Mouse (Mus musculus) kidney, embryonic 14.5 days (tissue): Measurements from ENCODE around the gene Cap2. TPM values are rescaled to one million over a fixed set of nuclear protein-coding genes. Genes with fewer than 3 reads are reported as not detected.

Experiments
- ATAC-seq: fragments of 200-750 bp; cut with Nextera tagmentation; 2 replicates; pipeline ENCODE4 v1.8.0; 2017; ENCODE audit warnings: moderate number of reproducible peaks, mild to moderate bottlenecking, moderate TSS enrichment, moderate library complexity; ENCODE audit not compliant: low FRiP score, low TSS enrichment
- H3K27ac ChIP-seq: fragments of 300-500 bp; sonication (generic); 2 replicates; pipeline ENCODE4 v1.5.1; 2014; ENCODE audit warnings: low read depth, mild to moderate bottlenecking, low read length, moderate library complexity, mixed read lengths
- H3K27me3 ChIP-seq: fragments of 300-500 bp; sonication (generic); 2 replicates; pipeline ENCODE4 v1.6.1; 2014; ENCODE audit warnings: mild to moderate bottlenecking, low read length; ENCODE audit not compliant: control insufficient read depth, insufficient read depth
- H3K36me3 ChIP-seq: fragments of 300-500 bp; sonication (generic); 2 replicates; pipeline ENCODE4 v1.6.1; 2014; ENCODE audit warnings: low read length, mixed read lengths; ENCODE audit not compliant: control insufficient read depth, insufficient read depth
- H3K4me1 ChIP-seq: fragments of 300-500 bp; sonication (generic); 2 replicates; pipeline ENCODE4 v1.6.1; 2014; ENCODE audit warnings: low read length, mixed read lengths; ENCODE audit not compliant: control insufficient read depth, insufficient read depth
- H3K4me2 ChIP-seq: fragments of 300-500 bp; sonication (generic); replicated peaks from 2 replicates; pipeline ENCODE4 v1.6.1; 2014; ENCODE audit warnings: low read depth, mild to moderate bottlenecking, low read length
- H3K4me3 ChIP-seq: fragments of 300-500 bp; sonication (generic); 2 replicates; pipeline ENCODE4 v1.5.1; 2014; ENCODE audit warnings: mild to moderate bottlenecking, low read length
- H3K9ac ChIP-seq: fragments of 300-500 bp; sonication (generic); 2 replicates; pipeline ENCODE4 v1.6.1; 2014; ENCODE audit warnings: low read depth, mild to moderate bottlenecking, low read length, moderate library complexity
- H3K9me3 ChIP-seq: fragments of 300-500 bp; sonication (generic); 2 replicates; pipeline ENCODE4 v1.6.1; 2016; ENCODE audit warnings: low read length; ENCODE audit not compliant: control insufficient read depth
- WGBS: fragments of 180-500 bp; shearing (Covaris S2); extraction: QIAGEN DNeasy Blood & Tissue Kit; methylation state at CpG from one replicate; pipeline ENCODE4 v1.1.7; 2014; 5-methylcytosine and 5-hydroxymethylcytosine counted together
- polyA plus RNA-seq: library from polyadenylated mRNA; unstranded; fragments of >200 nt; fragmentation: Nextera tagmentation; extraction: Ambion mirVana; gene quantifications from 2 replicates; pipeline ENCODE4 v1.2.1, GENCODE M21; 2014

Gene Cap2
- polyA plus RNA-seq, 1 experiment from 2014 or later, result 8.9 TPM

GRCm38 (mm10) chr13:46565913-46566312 is 64.3 kb downstream of the Cap2 start:
- H3K9ac ChIP-seq, result no peak overlapping the region
- ATAC-seq, result no peak

GRCm38 (mm10) chr13:46569469-46569868 is 67.8 kb downstream of the Cap2 start:
- Histone ChIP-seq H3K9me3 (no peaks in the 10 kb centered on the region), H3K9ac (no peak overlapping the region), H3K4me2 (no peak overlapping the region), H3K4me3 (no peak overlapping the region), H3K27ac (no peak overlapping the region), H3K27me3 (no peaks in the 10 kb centered on the region), H3K36me3 (no peaks in the 10 kb centered on the region), H3K4me1 (peaks cover 12% of the 10 kb centered on the region; the same call in 1 of the 2 replicates)
- ATAC-seq, result no peak
- 75% methylated on average over 8 of the region's 8 CpGs for WGBS

More at GRCm38 (mm10) chr13:46565913-46566312, 64.3 kb downstream of the Cap2 start:
- H3K4me2 ChIP-seq, result no peak overlapping the region
- H3K27ac ChIP-seq, result no peak overlapping the region
- H3K4me1 ChIP-seq, result 0 out of 2 replicates have a peak, but pooled peaks cover under 1% of the 10 kb centered on the region
- no peaks in the 10 kb centered on the region for H3K9me3 ChIP-seq
- no peaks in the 10 kb centered on the region for H3K36me3 ChIP-seq
- H3K27me3 ChIP-seq, result no peaks in the 10 kb centered on the region
- WGBS, result 86% methylated on average over 5 of the region's 5 CpGs
- H3K4me3 ChIP-seq, result no peak overlapping the region

- ATAC-seq, result 0 out of 2 replicates have a peak, but pooled peaks have one; percentile 39
- Histone ChIP-seq H3K27ac (no peak overlapping the region; the same call in 1 of the 2 replicates), H3K9ac (no peak overlapping the region)
Measured at GRCm38 (mm10) chr13:46571141-46571592, 69.5 kb downstream of the Cap2 start.

GRCm38 (mm10) chr13:46571961-46572647 is 70.5 kb downstream of the Cap2 start:
- H3K27ac ChIP-seq, result no peak overlapping the region
- ATAC-seq, result no peak
- H3K27me3 ChIP-seq, result no peaks in the 10 kb centered on the region
- H3K4me2 ChIP-seq, result peak overlapping the region; percentile 12; the same call in 1 of the 2 replicates
- H3K9ac ChIP-seq, result no peak overlapping the region
- no peaks in the 10 kb centered on the region for H3K36me3 ChIP-seq
- H3K4me3 ChIP-seq, result no peak overlapping the region
- WGBS, result 52% methylated on average over 11 of the region's 11 CpGs
- H3K4me1 ChIP-seq, result peaks cover 12% of the 10 kb centered on the region; the same call in 1 of the 2 replicates
- no peaks in the 10 kb centered on the region for H3K9me3 ChIP-seq

More at GRCm38 (mm10) chr13:46571141-46571592, 69.5 kb downstream of the Cap2 start:
- 20% methylated on average over 12 of the region's 12 CpGs for WGBS
- H3K27me3 ChIP-seq, result no peaks in the 10 kb centered on the region
- H3K4me1 ChIP-seq, result peaks cover 12% of the 10 kb centered on the region; the same call in 1 of the 2 replicates
- H3K4me3 ChIP-seq, result no peak overlapping the region
- no peaks in the 10 kb centered on the region for H3K9me3 ChIP-seq
- no peaks in the 10 kb centered on the region for H3K36me3 ChIP-seq
- no peak overlapping the region for H3K4me2 ChIP-seq

GRCm38 (mm10) chr13:46572648-46573163 is 71.1 kb downstream of the Cap2 start:
- H3K9ac ChIP-seq, result no peak overlapping the region
- no peaks in the 10 kb centered on the region for H3K27me3 ChIP-seq
- peaks cover 12% of the 10 kb centered on the region; the same call in 1 of the 2 replicates for H3K4me1 ChIP-seq
- no peak overlapping the region for H3K27ac ChIP-seq
- ATAC-seq, result no peak
- H3K36me3 ChIP-seq, result no peaks in the 10 kb centered on the region
- H3K4me2 ChIP-seq, result no peak overlapping the region
- WGBS, result 43% methylated on average over 9 of the region's 9 CpGs
- H3K9me3 ChIP-seq, result no peaks in the 10 kb centered on the region
- no peak overlapping the region for H3K4me3 ChIP-seq

- Histone ChIP-seq H3K4me1 (peaks cover 12% of the 10 kb centered on the region; the same call in 1 of the 2 replicates), H3K27ac (no peak overlapping the region)
- WGBS, result 48% methylated on average over 5 of the region's 5 CpGs
Measured at GRCm38 (mm10) chr13:46574201-46574600, 72.6 kb downstream of the Cap2 start.

GRCm38 (mm10) chr13:46574707-46575106 is 73.1 kb downstream of the Cap2 start:
- no peak for ATAC-seq
- Histone ChIP-seq H3K4me3 (no peak overlapping the region), H3K9ac (no peak overlapping the region), H3K9me3 (no peaks in the 10 kb centered on the region), H3K4me2 (no peak overlapping the region), H3K36me3 (no peaks in the 10 kb centered on the region), H3K4me1 (peaks cover 12% of the 10 kb centered on the region; the same call in 1 of the 2 replicates), H3K27me3 (no peaks in the 10 kb centered on the region), H3K27ac (no peak overlapping the region)
- WGBS, result 85% methylated on average over 4 of the region's 4 CpGs

More at GRCm38 (mm10) chr13:46574201-46574600, 72.6 kb downstream of the Cap2 start:
- Histone ChIP-seq H3K4me3 (no peak overlapping the region), H3K4me2 (no peak overlapping the region), H3K36me3 (no peaks in the 10 kb centered on the region), H3K9ac (no peak overlapping the region), H3K9me3 (no peaks in the 10 kb centered on the region), H3K27me3 (no peaks in the 10 kb centered on the region)
- 0 out of 2 replicates have a peak, but pooled peaks have one; percentile 24 for ATAC-seq

- no peak overlapping the region for H3K27ac ChIP-seq
- H3K4me1 ChIP-seq, result no peaks in the 10 kb centered on the region
- no peaks in the 10 kb centered on the region for H3K27me3 ChIP-seq
- ATAC-seq, result no peak
- no peak overlapping the region for H3K9ac ChIP-seq
- no peak overlapping the region for H3K4me2 ChIP-seq
- H3K36me3 ChIP-seq, result no peaks in the 10 kb centered on the region
- WGBS, result 83% methylated on average over 7 of the region's 7 CpGs
- no peaks in the 10 kb centered on the region for H3K9me3 ChIP-seq
- H3K4me3 ChIP-seq, result no peak overlapping the region
Measured at GRCm38 (mm10) chr13:46584860-46585259, 83.2 kb downstream of the Cap2 start.

GRCm38 (mm10) chr13:46587717-46588289 is 86.2 kb downstream of the Cap2 start:
- H3K9me3 ChIP-seq, result no peaks in the 10 kb centered on the region
- no peak overlapping the region for H3K4me3 ChIP-seq
- WGBS, result 78% methylated on average over 17 of the region's 17 CpGs
- H3K4me1 ChIP-seq, result no peaks in the 10 kb centered on the region
- H3K9ac ChIP-seq, result no peak overlapping the region
- no peak for ATAC-seq
- H3K4me2 ChIP-seq, result no peak overlapping the region
- no peak overlapping the region for H3K27ac ChIP-seq
- H3K36me3 ChIP-seq, result no peaks in the 10 kb centered on the region
- H3K27me3 ChIP-seq, result no peaks in the 10 kb centered on the region
